Mouse (Mus musculus) intestine, postnatal 0 days (tissue): ENCODE results near the gene Ros1. TPM values are rescaled to one million over a fixed set of nuclear protein-coding genes. Genes with fewer than 3 reads are reported as not detected.
A peak's percentile ranks its signal among the peaks of the same experiment; 100 is the strongest.

Experiments
- ATAC-seq: fragments of 200-750 bp; cut with Nextera tagmentation; 2 replicates; pipeline ENCODE4 v1.8.0; 2017; ENCODE audit warnings: mild to moderate bottlenecking, moderate TSS enrichment, moderate library complexity
- H3K27ac ChIP-seq: fragments of 300-500 bp; sonication (generic); 2 replicates; pipeline ENCODE4 v1.5.1; 2014; ENCODE audit warnings: mild to moderate bottlenecking, low read depth, low read length, moderate library complexity
- H3K27me3 ChIP-seq: fragments of 300-500 bp; sonication (generic); replicated peaks from 2 replicates; pipeline ENCODE4 v1.6.1; 2014; ENCODE audit warnings: low read length, mixed read lengths; ENCODE audit not compliant: control insufficient read depth, insufficient read depth
- H3K36me3 ChIP-seq: fragments of 300-500 bp; sonication (generic); 2 replicates; pipeline ENCODE4 v1.6.1; 2014; ENCODE audit warnings: mild to moderate bottlenecking, moderate library complexity; ENCODE audit not compliant: control insufficient read depth, insufficient read depth
- H3K4me1 ChIP-seq: fragments of 300-500 bp; sonication (generic); replicated peaks from 2 replicates; pipeline ENCODE4 v1.6.1; 2014; ENCODE audit warnings: antibody characterized with exemption, low read length, mixed read lengths; ENCODE audit not compliant: control insufficient read depth, insufficient read depth
- H3K4me2 ChIP-seq: fragments of 300-500 bp; sonication (generic); replicated peaks from 2 replicates; pipeline ENCODE4 v1.6.1; 2014; ENCODE audit warnings: low read depth, mild to moderate bottlenecking, moderate library complexity
- H3K4me3 ChIP-seq: fragments of 300-500 bp; sonication (generic); 2 replicates; pipeline ENCODE4 v1.5.1; 2014; ENCODE audit warnings: low read depth, low read length
- H3K9ac ChIP-seq: fragments of 300-500 bp; sonication (generic); 2 replicates; pipeline ENCODE4 v1.6.1; 2014; ENCODE audit warnings: mild to moderate bottlenecking, low read depth, low read length
- H3K9me3 ChIP-seq: fragments of 300-500 bp; sonication (generic); 2 replicates; pipeline ENCODE4 v1.6.1; 2016; ENCODE audit warnings: mixed run types; ENCODE audit not compliant: control insufficient read depth
- CTCF ChIP-seq: sonication (generic); IDR thresholded peaks from 2 replicates; pipeline ENCODE4 v1.5.1; 2016; ENCODE audit warnings: low read depth, mild to moderate bottlenecking, control low read depth, antibody characterized with exemption, moderate library complexity
- WGBS: fragments of 180-500 bp; shearing (Covaris S2); extraction: QIAGEN DNeasy Blood & Tissue Kit; methylation state at CpG from one replicate; pipeline ENCODE4 v1.1.7; 2014; 5-methylcytosine and 5-hydroxymethylcytosine counted together
- polyA plus RNA-seq: library from polyadenylated mRNA; unstranded; fragments of >200 nt; fragmentation: Nextera tagmentation; extraction: Ambion mirVana; gene quantifications from 2 replicates; pipeline ENCODE4 v1.2.1, GENCODE M21; 2015

Gene Ros1
- polyA plus RNA-seq, 1 experiment from 2014 or later = 7.8 TPM

DNA sequence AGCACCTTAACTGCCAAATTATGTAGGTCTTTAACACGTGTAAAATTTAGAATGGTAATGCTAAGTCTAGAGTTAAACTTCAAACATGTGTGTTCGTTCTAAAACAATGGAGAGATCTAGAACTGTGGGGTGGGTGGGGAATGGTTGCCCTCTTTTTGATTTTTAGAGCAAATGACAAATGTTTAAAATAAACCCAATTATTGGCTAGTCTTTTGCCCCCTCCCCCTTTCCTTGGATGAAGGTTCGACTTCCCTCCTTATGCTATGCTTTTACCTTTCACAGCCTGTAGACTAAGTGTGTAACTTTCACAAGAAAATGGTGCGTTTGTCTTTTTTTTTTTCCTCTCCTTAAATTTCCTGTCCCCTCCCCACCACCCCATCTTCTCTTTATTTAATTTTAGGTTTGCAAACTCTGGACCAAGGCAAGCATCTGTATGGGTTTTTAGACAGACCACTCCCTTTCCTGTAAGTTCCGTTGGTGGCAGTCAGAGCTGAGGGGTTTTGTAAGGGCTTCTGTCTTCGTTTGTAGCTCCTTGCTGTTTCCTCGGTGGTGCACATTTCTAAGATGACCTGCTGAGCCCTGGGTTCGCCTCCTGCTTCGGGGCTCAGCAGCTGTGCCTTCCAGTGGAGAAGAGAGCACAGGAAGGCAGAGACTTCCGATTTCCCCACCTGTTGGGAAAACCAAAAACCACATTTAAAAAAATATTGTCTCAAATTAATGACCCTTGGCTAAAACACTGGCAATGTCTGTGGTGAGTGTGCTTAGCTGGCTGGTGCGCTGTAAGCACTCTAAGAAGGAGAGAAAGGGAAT is 166.3 kb downstream of the Ros1 start:
- H3K36me3 ChIP-seq = no peaks in the 10 kb centered on the region
- no peak for ATAC-seq
- 9% methylated on average over 11 of the region's 11 CpGs for WGBS
- H3K4me2 ChIP-seq = no peak overlapping the region
- no peak for TF ChIP-seq CTCF
- no peaks in the 10 kb centered on the region for H3K9me3 ChIP-seq
- no peak overlapping the region for H3K27ac ChIP-seq
- no peak overlapping the region for H3K4me3 ChIP-seq
- H3K4me1 ChIP-seq = no peaks in the 10 kb centered on the region
- peaks cover 68% of the 10 kb centered on the region for H3K27me3 ChIP-seq
- no peak overlapping the region for H3K9ac ChIP-seq

DNA sequence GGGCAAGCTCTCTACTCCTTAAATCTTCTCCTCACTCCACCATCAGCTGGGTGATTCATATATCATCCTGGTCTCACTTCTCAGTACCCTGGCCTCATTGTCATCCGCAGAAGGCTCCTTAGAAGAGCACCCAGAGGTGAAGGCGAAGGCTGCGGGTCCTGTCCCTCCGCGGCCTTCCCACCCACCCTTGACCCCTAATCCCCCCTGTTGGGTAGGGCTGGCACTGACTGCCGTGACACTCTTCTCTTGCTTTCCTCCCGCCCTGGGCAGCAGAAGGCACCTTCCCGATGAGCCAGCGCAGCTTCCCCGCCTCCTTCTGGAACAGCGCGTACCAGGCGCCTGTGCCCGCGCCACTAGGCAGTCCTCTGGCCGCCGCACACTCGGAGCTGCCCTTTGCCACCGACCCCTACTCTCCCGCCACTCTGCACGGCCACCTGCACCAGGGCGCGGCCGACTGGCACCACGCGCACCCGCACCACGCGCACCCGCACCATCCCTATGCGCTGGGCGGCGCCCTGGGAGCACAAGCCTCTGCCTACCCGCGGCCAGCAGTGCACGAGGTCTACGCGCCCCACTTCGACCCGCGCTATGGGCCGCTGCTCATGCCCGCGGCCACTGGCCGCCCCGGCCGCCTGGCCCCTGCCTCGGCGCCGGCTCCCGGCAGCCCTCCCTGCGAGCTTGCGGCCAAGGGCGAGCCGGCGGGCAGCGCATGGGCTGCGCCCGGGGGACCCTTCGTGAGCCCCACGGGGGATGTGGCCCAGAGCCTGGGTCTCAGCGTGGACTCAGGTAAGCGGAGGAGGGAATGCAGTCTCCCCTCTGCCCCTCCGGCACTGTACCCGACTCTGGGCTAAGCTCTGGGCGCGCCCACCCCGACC is 167.6 kb downstream of the Ros1 start:
- TF ChIP-seq CTCF = no peak
- H3K27ac ChIP-seq = no peak overlapping the region
- no peaks in the 10 kb centered on the region for H3K9me3 ChIP-seq
- H3K9ac ChIP-seq = no peak overlapping the region
- ATAC-seq = peak; percentile 38; the same call in 1 of the 2 replicates
- H3K36me3 ChIP-seq = no peaks in the 10 kb centered on the region
- H3K27me3 ChIP-seq = peaks cover 82% of the 10 kb centered on the region
- peak overlapping the region; percentile 24 for H3K4me3 ChIP-seq
- peak overlapping the region; percentile 49 for H3K4me2 ChIP-seq
- 3% methylated on average over 62 of the region's 68 CpGs for WGBS
- no peaks in the 10 kb centered on the region for H3K4me1 ChIP-seq

- WGBS = 39% methylated on average over 7 of the region's 7 CpGs
These were observed 169.2 kb downstream of the Ros1 start for GRCm38 (mm10) chr10:52025821-52026220.

GRCm38 (mm10) chr10:52025291-52025690 is 169.8 kb downstream of the Ros1 start:
- H3K27ac ChIP-seq = no peak overlapping the region
- no peak overlapping the region for H3K4me3 ChIP-seq
- H3K9me3 ChIP-seq = no peaks in the 10 kb centered on the region
- H3K27me3 ChIP-seq = peaks cover 90% of the 10 kb centered on the region
- H3K36me3 ChIP-seq = no peaks in the 10 kb centered on the region
- no peak for ATAC-seq
- TF ChIP-seq CTCF = no peak
- WGBS = 4% methylated on average over 1 of the region's 1 CpGs
- H3K4me2 ChIP-seq = no peak overlapping the region
- no peaks in the 10 kb centered on the region for H3K4me1 ChIP-seq
- no peak overlapping the region for H3K9ac ChIP-seq

More at GRCm38 (mm10) chr10:52025821-52026220, 169.2 kb downstream of the Ros1 start:
- H3K4me2 ChIP-seq = no peak overlapping the region
- H3K4me1 ChIP-seq = no peaks in the 10 kb centered on the region
- peaks cover 89% of the 10 kb centered on the region for H3K27me3 ChIP-seq
- no peak overlapping the region for H3K27ac ChIP-seq
- TF ChIP-seq CTCF = no peak
- no peak overlapping the region for H3K9ac ChIP-seq
- ATAC-seq = no peak
- H3K36me3 ChIP-seq = no peaks in the 10 kb centered on the region
- no peak overlapping the region for H3K4me3 ChIP-seq
- no peaks in the 10 kb centered on the region for H3K9me3 ChIP-seq

GRCm38 (mm10) chr10:52024053-52024410 is 171.0 kb downstream of the Ros1 start:
- Histone ChIP-seq H3K27ac (no peak overlapping the region), H3K4me2 (no peak overlapping the region), H3K4me1 (no peaks in the 10 kb centered on the region), H3K9me3 (no peaks in the 10 kb centered on the region), H3K27me3 (peaks cover 93% of the 10 kb centered on the region), H3K36me3 (no peaks in the 10 kb centered on the region), H3K9ac (no peak overlapping the region), H3K4me3 (no peak overlapping the region)
- ATAC-seq = no peak
- WGBS = 19% methylated on average over 2 of the region's 2 CpGs
- no peak for TF ChIP-seq CTCF
